Mouse (Mus musculus) cerebellum, postnatal 4 days (tissue): ENCODE data around the gene Kbtbd12.
A peak's percentile ranks its signal among the peaks of the same experiment; 100 is the strongest.

Experiments
- DNase-seq, 2 experiments: peaks; one replicate each; pipeline ENCODE4 v3.0.0; 2022; ENCODE audit warnings: low spot score in 2 of 2, mixed read lengths in 1 of 2

Gene Kbtbd12

DNA sequence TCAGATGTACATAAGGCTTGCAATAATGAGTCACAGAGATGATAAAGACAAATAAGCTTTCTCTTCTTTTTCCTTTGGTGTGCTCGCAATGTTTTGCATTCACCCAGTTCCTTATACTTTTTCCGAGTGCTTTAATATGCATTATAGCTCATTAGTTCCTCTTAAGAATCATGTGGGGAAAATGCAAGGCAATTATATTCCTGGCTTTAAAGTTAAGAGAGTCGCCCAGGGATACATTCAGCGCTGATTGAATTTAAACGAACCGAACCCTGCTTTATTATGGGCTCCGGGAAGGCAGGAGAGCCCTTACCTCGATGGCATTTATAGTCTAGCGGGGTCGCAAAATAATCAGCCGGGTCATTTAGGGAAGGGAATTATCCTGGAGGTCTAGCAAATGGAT is 10.8 kb downstream of the Kbtbd12 start:
- no peak for DNase-seq

DNA sequence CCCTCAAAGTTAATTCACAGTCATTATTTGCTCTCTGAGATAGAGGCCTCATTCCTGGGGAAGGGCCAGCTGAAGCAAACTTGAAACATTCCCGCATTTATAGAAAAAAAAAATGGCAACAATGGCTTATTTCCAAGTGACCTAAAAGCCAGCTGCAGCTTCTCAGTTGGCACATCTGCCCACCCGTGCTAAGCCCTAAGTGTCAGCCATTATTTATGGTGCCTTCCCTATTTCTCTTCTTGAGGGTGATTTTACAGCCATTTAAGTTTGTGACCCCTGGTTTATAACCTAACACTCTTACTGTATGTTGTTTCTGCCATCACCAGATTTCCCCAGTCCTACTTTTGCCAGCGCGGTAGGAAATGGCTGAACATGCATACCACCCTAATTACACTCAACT is 11.3 kb downstream of the Kbtbd12 start:
- DNase-seq, result no peak

DNA sequence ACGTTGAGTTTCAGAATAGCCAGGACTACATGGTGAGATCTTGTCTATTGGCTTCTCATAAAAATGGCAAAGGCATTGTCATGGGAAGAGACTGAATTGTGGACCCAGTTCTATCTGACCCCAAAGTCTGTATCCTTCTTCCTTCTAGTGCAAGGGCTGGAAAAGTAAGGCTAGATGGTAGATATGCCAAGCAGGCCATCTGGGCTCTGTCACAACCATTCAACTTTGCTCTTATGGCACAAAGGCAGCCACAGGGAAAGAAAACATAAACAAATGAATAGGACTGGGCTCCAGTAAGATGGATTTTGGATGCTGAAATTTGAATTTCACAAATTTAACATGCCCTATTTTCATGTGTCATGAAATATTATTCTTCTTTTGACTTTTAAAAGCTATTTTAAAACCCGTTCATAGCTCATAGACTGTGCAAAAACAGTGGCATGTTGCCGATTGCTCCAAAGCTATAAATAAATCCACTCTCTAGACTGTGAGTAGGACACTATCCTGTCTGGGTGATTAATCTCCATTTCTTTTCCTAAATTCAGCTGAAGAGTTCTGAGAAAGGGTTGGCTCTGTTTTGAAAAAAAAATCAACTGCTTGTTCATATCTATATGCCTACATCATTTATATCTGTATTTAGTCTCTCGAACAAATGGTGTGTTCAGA is 15.8 kb downstream of the Kbtbd12 start:
- no peak for DNase-seq

DNA sequence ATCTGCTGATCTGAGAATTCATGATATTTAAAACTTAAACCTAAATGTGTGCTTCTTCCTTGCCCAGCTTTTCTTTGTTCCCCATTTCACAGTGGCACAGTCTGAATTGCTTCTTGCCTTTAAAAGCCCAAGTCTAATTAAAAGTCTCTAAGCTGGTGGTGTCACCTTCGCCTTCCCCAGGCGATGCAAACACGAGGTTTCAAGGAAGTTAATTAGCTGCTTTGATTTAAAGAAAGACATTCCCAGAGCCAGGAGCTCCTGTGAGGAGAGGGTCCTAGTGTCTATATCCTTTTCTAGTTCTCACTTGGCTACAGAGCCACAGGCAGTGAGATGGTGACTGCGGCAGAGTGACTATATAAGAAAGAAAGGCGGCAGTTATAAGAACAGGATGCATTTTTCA is 18.2 kb downstream of the Kbtbd12 start:
- no peak for DNase-seq

DNA sequence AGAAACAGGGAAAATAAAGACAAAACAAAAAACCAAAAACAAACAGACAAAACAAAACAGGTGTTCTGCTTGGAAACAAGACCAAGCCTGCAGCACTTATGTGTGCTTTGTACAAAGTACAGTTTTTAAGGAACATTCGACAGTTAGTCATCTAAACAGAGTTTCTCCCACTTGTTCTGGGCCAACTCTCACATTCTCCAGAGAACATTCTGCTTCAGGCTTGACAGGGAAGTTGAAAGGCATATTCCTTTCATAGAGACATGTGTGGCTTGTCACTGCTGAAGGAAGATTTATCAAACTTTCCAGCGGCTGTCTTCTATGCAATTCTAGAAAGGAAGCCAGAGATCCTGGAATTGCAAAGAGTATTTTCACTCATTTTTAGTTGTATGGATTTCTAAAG is 22.4 kb downstream of the Kbtbd12 start:
- DNase-seq, result no peak

DNA sequence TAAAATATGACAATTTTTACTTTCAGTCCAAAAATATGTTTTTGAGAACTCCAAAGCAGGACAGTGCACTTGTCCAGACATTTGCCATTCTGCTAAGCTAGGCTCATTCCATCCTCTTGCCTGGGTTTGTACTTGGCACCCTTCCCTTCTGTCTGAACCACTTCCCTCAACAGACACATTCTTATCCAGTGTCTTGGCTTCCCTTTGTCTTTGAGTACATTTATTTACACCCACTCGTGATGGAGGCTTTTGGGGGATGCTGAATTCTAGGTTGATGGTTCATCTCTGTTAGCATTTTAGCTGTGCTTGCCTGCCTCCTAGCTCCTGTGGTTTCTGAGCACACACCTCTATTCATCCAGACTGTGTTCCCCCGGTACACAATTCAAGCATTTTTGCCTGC is 31.3 kb downstream of the Kbtbd12 start:
- DNase-seq, result no peak

DNA sequence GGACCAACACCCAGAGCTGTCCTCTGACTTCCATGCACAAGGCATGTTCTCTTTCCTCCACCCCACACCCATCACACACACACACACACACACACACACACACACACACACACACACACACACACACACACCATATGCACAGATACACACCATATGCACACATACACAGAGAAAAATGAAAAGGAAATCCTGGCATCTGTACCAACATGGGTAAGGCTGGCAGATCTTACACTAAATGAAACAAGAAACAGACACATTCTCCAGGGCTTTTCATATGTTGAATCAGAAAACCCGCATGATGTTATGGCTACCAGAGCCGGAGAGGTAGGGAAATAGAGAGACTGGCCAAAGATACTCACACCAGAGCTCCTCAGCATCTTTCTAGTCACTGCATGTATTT is 32.0 kb downstream of the Kbtbd12 start:
- no peak for DNase-seq

DNA sequence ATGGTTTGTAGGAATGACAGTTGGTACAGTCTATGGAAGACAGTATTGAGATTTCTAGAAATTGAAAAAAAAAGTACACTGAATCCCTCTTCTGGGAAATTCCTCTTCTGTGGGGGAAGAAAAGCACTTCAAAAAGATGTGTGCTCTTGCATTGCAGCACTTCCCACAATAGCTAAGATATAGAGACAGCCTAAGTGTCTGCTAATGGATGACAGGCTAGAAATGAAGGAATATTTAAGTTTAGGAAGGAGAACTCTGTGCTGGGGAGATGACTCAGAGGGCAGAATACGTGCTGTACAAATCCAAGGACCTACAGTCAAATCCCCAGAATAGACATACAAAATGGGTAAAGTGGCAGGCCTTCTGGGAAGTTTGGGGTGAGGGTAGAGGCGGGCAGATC is 32.5 kb downstream of the Kbtbd12 start:
- DNase-seq, result no peak

DNA sequence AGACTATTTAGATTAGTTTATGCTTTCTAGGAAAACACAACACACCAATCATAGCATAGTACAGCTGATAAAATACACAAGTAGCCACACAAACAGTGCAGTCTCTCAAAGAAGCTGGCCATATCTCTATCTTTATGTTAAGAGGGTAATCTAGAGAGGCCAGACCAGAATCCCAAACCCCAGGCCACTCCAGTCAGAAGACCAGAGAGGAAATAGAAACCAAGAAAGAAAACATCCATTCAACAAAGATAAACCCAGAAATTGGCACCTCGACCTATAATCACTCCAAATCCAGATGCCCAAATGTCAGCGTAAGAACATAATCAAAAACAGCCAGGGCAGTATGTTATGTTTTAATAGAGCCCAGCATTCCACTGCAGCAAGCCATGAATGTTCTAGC is 41.6 kb downstream of the Kbtbd12 start:
- DNase-seq, result no peak

DNA sequence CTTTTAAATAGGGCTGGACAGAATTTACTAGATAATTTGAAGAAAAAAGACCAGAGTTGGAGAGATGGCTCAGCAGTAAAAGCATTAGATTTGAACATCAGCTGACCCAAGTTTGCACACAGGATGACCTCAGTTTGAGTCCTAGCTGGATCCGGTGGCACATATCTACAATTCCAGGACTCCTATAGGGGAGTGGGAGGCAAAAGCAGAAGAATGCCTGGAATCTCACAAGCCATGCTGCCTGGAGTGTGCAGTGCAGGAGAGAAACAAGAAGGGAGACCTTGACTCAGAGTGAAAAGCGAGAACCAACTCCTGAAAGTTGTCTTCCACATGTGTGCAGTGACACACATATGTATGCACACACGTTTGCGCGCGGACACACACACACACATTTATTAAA is 45.4 kb downstream of the Kbtbd12 start:
- no peak for DNase-seq

DNA sequence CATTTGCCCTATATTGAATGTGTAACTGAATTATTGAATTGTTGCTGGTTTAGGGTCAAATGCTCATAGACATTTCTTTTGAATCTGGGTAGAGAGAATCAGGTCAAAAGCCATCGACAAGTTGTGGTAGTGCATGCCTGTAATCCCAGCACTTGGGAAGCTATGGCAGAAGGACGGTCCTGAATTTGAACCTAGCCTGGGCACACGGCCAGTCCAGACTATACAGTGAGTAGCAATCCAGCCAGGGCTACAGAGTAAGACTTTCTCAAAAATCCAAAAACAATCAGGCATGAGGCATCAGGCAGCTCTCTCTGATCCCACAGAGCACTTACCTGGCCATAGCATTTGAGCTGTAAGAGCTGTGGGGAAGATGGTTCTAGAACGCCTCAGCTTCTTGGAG is 47.5 kb downstream of the Kbtbd12 start:
- no peak for DNase-seq

DNA sequence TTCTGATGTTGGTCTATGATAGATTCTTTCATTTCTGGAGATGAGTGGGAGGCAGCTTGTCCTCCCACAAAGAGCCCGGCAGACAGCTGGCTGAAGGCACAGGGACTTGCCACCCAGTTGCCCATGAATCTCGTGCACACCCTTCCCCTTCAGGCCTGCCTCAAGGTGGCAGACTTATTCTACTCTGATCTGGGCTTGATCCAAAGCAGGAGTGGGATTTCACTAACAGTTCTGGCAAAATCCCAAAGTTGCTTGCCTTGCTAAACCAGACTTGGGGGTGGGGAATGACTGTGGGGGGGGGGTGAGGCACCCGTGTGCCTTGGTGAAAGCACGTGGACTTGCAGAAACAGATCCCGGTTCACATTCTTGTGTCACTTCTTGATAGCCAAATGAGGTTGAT is 48.2 kb downstream of the Kbtbd12 start:
- DNase-seq, result peak in 1 of 2 experiments; percentile 35

DNA sequence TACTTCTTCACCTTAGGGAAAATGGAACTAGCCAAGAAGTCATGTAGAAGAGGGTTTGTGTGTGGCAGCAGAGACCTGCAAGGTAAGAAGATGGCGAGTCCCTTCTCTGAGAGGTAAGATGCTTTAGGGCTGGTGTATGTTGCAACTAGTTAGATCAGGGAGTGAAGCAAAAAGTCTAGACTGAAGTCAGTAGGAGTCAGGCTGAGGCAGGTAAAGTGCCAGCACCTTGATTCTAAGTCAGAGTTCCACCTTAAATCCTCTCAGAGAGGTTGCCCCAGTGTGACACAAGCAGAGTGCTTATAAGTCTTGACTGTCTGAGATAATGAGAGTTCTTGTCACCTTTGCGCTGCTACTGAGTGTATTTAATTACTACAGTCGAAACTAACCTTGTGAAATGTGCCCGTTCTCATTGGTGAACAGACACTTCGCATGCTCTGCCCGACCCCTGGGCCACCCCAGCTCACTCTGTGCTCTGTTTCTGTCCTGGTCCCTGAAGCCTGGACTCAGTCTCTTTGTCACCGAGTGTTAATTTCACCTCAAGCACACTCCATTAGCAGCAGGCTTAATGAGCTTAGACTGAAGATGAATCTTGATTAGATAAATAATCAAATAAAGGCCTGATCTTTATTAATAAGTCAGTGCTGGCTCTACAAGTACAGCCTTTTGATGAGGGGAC is 49.0 kb downstream of the Kbtbd12 start:
- no peak for DNase-seq

DNA sequence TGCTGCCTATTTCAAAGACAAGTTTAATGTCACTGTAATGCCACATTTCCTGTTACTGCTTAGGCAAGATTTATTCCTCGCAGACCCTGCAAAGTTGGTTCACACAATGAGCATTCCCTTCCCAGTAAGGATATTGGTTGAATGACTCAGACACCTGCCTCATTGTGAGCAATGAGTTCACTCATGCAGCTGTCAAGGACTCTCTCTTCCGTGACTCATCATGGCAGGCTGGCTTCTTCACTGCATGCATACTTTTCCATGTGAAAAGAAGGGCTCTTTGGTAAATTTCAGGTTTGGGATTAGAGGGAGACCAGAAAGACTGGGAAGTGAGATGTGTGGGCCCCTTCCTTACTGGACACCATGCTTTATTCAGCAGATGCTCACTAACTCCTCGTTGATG is 50.7 kb downstream of the Kbtbd12 start:
- DNase-seq, result no peak

DNA sequence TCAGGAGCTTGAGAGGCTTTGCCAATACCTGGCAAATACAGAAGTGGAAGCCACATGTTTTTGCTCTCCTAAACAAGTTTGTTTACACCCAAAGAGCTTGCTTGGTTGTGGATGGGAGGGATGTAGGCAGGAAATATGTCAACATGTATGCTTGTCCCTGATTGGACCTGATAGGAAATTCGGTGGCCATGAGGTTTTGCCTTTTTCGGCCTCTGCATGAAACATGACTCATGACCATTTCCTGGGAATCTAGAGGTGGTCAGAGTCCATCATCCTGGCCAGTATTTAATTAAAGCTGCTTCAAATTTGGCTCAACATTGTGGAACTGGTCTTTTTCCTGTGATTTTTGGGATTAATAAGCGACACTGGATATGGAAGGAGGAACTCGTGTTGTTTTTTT is 53.8 kb downstream of the Kbtbd12 start:
- DNase-seq, result no peak

DNA sequence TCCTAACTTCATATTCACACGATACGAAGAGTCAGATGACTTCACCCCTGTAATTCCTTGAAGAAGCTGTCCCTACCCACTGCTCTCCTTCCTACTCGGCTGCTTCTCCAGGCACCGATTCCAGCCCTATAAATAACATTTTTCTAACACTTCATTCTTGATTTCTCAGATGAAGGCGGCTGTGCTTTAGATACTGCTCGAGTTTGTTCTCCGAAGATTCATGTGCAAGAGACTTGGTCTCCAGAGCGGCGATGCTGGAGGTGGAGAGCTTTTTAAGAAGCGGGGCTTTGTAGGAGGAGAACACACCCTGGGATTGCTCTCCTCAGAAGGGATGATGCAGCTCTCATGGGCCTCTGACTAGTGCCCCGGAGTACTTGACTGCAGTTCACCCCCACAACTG is 61.3 kb downstream of the Kbtbd12 start:
- DNase-seq, result no peak

DNA sequence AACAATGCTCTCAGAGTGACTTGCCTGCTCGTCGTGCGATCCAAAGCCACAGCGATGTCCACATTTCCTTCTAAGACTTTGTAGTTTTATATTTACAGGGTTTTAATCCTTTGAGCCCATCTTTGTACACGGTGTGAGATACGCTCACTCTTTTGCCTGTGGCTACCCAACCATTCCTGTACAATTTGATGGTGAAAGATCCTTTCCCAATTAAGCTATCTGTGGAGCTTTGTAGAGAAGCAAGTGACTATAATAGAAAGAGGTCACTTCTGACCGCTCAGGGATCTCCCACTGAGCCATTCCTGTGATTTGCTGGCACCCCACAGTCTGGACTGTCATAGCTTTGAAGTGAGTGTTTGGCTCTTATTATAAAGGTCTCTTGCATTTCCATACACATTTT is 71.1 kb downstream of the Kbtbd12 start:
- no peak for DNase-seq

DNA sequence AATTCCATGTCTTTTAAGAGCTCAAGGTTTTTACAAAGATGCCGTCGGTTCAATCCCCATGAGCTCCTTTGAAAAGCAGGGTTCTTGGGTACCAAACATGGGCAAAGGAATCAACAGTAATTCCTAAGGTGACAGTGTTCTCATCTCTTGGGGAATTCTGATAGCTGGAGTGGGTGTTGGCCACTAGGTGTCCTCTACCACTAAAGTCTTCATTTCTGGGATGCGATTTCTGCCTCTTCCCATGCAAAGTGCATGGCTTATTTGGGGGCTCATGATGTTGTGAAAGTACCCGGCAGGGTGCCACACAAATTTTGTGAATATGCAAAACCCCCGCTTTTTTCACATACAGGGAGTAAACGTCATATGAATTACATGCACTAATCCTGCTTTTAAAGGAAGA is 72.7 kb downstream of the Kbtbd12 start:
- DNase-seq, result peak in 1 of 2 experiments; percentile 12

DNA sequence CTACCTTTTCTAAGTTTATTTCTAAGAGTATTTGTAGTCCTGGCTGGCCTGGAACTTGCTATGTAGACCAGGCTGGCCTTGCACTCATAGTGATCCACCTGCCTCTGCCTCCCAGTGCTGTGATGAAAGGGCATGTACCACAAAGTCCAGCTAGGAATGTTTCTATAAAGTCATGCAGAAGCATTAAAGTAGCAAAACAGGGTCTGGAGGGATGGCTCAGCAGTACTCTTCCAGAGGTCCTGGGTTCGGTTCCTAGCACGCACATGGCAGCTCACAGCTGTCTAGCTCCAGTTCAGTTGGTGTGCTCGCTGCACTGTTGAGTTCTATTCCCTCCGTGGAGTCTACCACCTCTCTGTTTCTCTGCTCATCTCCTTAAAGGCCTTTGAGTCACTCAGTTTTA is 77.6 kb downstream of the Kbtbd12 start:
- DNase-seq, result no peak

DNA sequence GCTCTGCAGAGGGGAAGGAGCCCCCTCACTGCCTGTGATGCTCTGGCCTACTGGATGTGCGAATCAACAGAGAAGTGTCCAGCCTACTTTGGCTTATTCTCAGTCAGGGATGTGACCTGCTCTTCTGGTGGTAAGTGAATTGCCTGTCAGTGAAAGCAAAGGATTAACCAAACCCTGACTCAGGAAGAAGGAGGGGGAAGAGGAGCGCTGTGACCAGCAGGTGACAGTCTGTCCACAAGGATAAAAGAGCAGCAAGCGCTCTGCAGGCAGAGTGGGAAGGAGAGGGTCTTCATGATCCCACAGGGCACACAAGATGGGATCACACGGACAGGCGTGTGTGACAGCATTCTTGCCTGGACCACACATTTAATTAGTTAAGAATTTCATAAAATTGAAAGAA is 78.1 kb downstream of the Kbtbd12 start:
- no peak for DNase-seq

DNA sequence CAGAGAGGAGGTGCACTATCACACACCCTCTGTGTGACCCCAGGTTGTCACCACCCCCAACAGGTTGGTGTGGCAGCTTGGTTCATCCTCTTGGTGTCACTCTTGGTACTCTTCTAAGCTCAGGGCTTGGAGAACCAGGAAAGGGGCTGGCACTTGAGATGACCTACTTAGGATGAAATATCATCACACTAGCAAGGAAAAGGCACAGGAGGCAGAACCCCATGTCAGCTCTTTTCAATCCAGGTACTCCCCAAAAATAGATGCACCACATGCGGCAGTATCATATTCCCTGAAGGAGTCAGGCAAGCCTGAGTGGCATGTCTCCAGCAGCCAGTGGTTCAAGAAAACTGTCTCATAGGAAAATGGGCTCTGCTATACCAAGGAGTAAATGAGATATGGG is 79.7 kb downstream of the Kbtbd12 start:
- DNase-seq, result peak in 1 of 2 experiments; percentile 10

DNA sequence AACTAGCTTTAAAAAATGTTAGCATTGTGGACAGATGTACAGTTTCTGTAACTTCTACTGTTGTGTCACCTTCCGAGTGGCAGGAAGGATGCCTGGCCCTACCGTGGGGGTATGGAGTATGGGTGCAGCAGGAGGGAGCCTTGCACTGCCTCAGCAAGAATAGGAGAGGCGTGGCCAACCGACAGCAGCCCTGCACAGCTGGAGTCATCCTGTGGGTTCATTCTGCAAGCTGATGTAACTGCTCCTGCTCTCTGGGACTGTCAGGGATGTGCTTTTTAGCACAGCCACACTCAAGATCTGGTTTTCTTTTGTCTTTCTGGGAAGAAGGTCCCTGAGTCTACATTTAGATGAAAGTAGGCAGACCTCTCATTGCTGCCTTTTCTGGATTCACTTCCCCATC is 80.2 kb downstream of the Kbtbd12 start:
- DNase-seq, result no peak

DNA sequence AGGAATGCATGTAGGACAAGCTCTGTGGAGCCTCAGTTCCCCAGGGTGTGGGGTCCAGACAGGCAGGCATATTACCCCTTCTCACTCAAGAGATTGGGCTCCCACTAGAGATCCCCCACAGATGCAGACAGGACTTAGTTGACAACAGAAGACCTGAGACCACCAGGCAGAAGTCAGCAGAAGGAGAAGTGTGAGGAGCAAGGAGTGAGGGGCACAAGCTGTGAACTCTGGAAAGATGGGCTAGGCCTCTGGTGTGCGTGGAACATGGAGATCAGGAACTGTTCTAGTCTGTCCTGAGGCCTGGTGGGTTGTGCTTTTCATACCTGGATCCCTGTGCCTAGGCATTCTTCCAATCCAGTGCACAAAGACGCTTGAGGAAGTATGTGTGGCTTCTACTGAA is 87.8 kb downstream of the Kbtbd12 start:
- DNase-seq, result no peak
